Mouse (Mus musculus) heart, postnatal 36 days (tissue): ENCODE data around the gene Ifi44. TPM values are rescaled to one million over a fixed set of nuclear protein-coding genes. Genes with fewer than 3 reads are reported as not detected.

Experiments
- DNase-seq, 2 experiments: peaks; one replicate each; pipeline ENCODE4 v3.0.0; 2021 to 2022
- intact Hi-C: fragments of 180-260 bp; cut with DNase I; formaldehyde crosslinking; loops from one replicate; pipeline ENCODE4 v1.15.1; 2025
- total RNA-seq, 2 experiments: library from RNA; stranded (reverse); gene quantifications; 2 replicates each; pipeline ENCODE4 v1.2.3; 2021

Gene Ifi44
- total RNA-seq, result 1 to 10 TPM; 1.5 to 2.4 TPM

- DNase-seq, result peak in 1 of 2 experiments; percentile 17
Observed at GRCm38 (mm10) chr3:151749737-151750136, at the start of gene Ifi44. Gene Ifi44 (minus strand): TSS chr3:151749960.

GRCm38 (mm10) chr3:151788622-151789021 is 38.9 kb upstream of the Ifi44 start:
- DNase-seq, result no peak
- intact Hi-C loops, result no loop called here

More at GRCm38 (mm10) chr3:151749737-151750136, at the start of gene Ifi44:
- intact Hi-C loops, result no loop called here

- peak in 1 of 2 experiments; percentile 6 for DNase-seq
- intact Hi-C loops, result loop anchor here (2.0 kb wide), 1 partner anchor 314 kb away; no protein-coding TSS in a partner anchor
Observed at GRCm38 (mm10) chr3:151775089-151775488, 25.3 kb upstream of the Ifi44 start.

- intact Hi-C loops, result loop anchor here (1.0 kb wide), 1 partner anchor 55 kb away; no protein-coding TSS in a partner anchor
- DNase-seq, result peak; percentile 19 to 50
Observed at GRCm38 (mm10) chr3:151771074-151771473, 21.3 kb upstream of the Ifi44 start.

GRCm38 (mm10) chr3:151748514-151748913 is 1.2 kb downstream of the Ifi44 start:
- DNase-seq, result no peak
- intact Hi-C loops, result no loop called here

- intact Hi-C loops, result no loop called here
Observed at GRCm38 (mm10) chr3:151746058-151746457, 3.7 kb downstream of the Ifi44 start.

GRCm38 (mm10) chr3:151742223-151742622 is 7.5 kb downstream of the Ifi44 start:
- intact Hi-C loops, result no loop called here
- DNase-seq, result no peak

More at GRCm38 (mm10) chr3:151746058-151746457, 3.7 kb downstream of the Ifi44 start:
- DNase-seq, result no peak

- intact Hi-C loops, result loop anchor here (1.0 to 2.0 kb wide), 2 partner anchors 55 to 379 kb away; no protein-coding TSS in a partner anchor
- DNase-seq, result peak; percentile 2 to 3
Observed at GRCm38 (mm10) chr3:151716246-151716645, 33.5 kb downstream of the Ifi44 start.

GRCm38 (mm10) chr3:151707335-151707734 is 42.4 kb downstream of the Ifi44 start:
- DNase-seq, result no peak
- intact Hi-C loops, result no loop called here

Other genes starting within 250 kb of the Ifi44 start
- gene Ifi44l, start 12.9 kb upstream of the Ifi44 start, total RNA-seq, result not detected
- 1 to 10 TPM; 4.4 to 4.6 TPM for gene Ptgfr, start 87.7 kb upstream of the Ifi44 start, total RNA-seq